Mouse (Mus musculus) small intestine, adult 2 months (tissue): ENCODE measurements around the gene Sik3.

Source experiments
- CTCF ChIP-seq: fragments of 200-500 bp; IDR thresholded peaks from 2 replicates; pipeline ENCODE4 v1.5.1; 2012; ENCODE audit warnings: low read depth, mild to moderate bottlenecking, control low read depth, inconsistent platforms, low read length, moderate library complexity, mixed read lengths; ENCODE audit not compliant: insufficient replicate concordance, insufficient read length; ENCODE audit errors: extremely low read depth
- POLR2A ChIP-seq: fragments of 200-500 bp; IDR thresholded peaks from 2 replicates; pipeline ENCODE4 v1.6.1; 2012; ENCODE audit warnings: low read depth, mild to moderate bottlenecking, control low read depth, inconsistent platforms, low read length, moderate library complexity

GRCm38 (mm10) chr9:46035290-46035871 is 22.8 kb downstream of the Sik3 start:
- no peak for TF ChIP-seq POLR2A
- TF ChIP-seq CTCF: no peak
